Mouse (Mus musculus): ENCODE data around the gene Xdh.

DNA sequence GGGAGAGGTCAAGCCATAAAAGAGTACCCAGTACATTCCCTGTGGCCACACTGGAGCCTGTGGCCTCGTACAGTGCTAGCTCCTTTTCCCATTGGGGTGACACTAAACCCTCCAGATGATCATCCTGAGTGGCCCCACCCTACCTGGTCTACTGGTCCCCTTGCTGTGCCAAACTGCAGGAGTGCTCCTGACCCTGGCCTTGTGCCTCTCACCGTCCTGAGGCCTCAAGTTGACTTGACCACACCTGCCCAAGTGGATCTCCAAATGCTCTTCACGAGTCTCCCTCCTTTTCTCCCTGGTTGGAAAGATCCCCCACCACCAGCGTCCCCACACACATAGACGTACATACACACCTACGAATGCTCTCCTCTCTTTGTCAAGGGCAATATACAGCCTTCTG is 69.7 kb downstream of the Xdh start:
- TF ChIP-seq CTCF (IDR thresholded peaks at IDR 0.05; ENCODE audit: extremely low read depth, insufficient read depth, insufficient read length, insufficient replicate concordance) (no peak), POLR2A (IDR thresholded peaks at IDR 0.05; ENCODE audit: low read depth, low read length) (no peak)
